Mouse (Mus musculus): ENCODE measurements around the gene Hhat.
A peak's percentile ranks its signal among the peaks of the same experiment; 100 is the strongest.

The Hhat gene

GRCm38 (mm10) chr1:192770495-192771331 lies at the start of gene Hhat:
Hhat (minus strand) TSS chr1:192771223.
- DNase-seq (ENCODE audit: low read depth, low spot score), result peak; percentile 90

GRCm38 (mm10) chr1:192818334-192818733 lies 47.3 kb upstream of the Hhat start:
- no peak for DNase-seq (ENCODE audit: low read depth, low spot score)

GRCm38 (mm10) chr1:192815789-192816188 lies 44.8 kb upstream of the Hhat start:
- no peak for DNase-seq (ENCODE audit: low read depth, low spot score)

GRCm38 (mm10) chr1:192814700-192815099 lies 43.7 kb upstream of the Hhat start:
- DNase-seq (ENCODE audit: low read depth, low spot score), result no peak

GRCm38 (mm10) chr1:192812758-192813157 lies 41.7 kb upstream of the Hhat start:
- no peak for DNase-seq (ENCODE audit: low read depth, low spot score)

- DNase-seq (ENCODE audit: low read depth, low spot score), result no peak
Observed at GRCm38 (mm10) chr1:192812290-192812689, 41.3 kb upstream of the Hhat start.

- peak; percentile 79 for DNase-seq (ENCODE audit: low read depth, low spot score)
Observed at GRCm38 (mm10) chr1:192806168-192807157, 35.4 kb upstream of the Hhat start.

GRCm38 (mm10) chr1:192800338-192800737 lies 29.3 kb upstream of the Hhat start:
- DNase-seq (ENCODE audit: low read depth, low spot score), result no peak

- peak; percentile 77 for DNase-seq (ENCODE audit: low read depth, low spot score)
Observed at GRCm38 (mm10) chr1:192799165-192799991, 28.4 kb upstream of the Hhat start.

GRCm38 (mm10) chr1:192798212-192799164 lies 27.5 kb upstream of the Hhat start:
- DNase-seq (ENCODE audit: low read depth, low spot score), result no peak

- no peak for DNase-seq (ENCODE audit: low read depth, low spot score)
Observed at GRCm38 (mm10) chr1:192797011-192797274, 25.9 kb upstream of the Hhat start.

GRCm38 (mm10) chr1:192796201-192797010 lies 25.4 kb upstream of the Hhat start:
- DNase-seq (ENCODE audit: low read depth, low spot score), result no peak

- no peak for DNase-seq (ENCODE audit: low read depth, low spot score)
Observed at GRCm38 (mm10) chr1:192794957-192795745, 24.1 kb upstream of the Hhat start.

GRCm38 (mm10) chr1:192791897-192792361 lies 20.9 kb upstream of the Hhat start:
- DNase-seq (ENCODE audit: low read depth, low spot score), result no peak

- DNase-seq (ENCODE audit: low read depth, low spot score), result no peak
Observed at GRCm38 (mm10) chr1:192790442-192790841, 19.4 kb upstream of the Hhat start.

- no peak for DNase-seq (ENCODE audit: low read depth, low spot score)
Observed at GRCm38 (mm10) chr1:192789828-192790227, 18.8 kb upstream of the Hhat start.

- no peak for DNase-seq (ENCODE audit: low read depth, low spot score)
Observed at GRCm38 (mm10) chr1:192789111-192789522, 18.1 kb upstream of the Hhat start.

GRCm38 (mm10) chr1:192786194-192786593 lies 15.2 kb upstream of the Hhat start:
- peak; percentile 73 for DNase-seq (ENCODE audit: low read depth, low spot score)

All from brain, adult 2 months (tissue).